Mouse (Mus musculus) hindbrain, embryonic 14.5 days (tissue): ENCODE results near the gene Bmf. TPM values are rescaled to one million over a fixed set of nuclear protein-coding genes. Genes with fewer than 3 reads are reported as not detected.

ENCODE experiments used
- ATAC-seq: fragments of 200-750 bp; cut with Nextera tagmentation; 2 replicates; pipeline ENCODE4 v1.8.0; 2017; ENCODE audit warnings: moderate number of reproducible peaks, mild to moderate bottlenecking, moderate TSS enrichment, moderate library complexity; ENCODE audit not compliant: low FRiP score
- DNase-seq: peaks from one replicate; pipeline ENCODE4 v3.0.0-alpha.2; 2015; ENCODE audit warnings: low spot score
- H3K27ac ChIP-seq: fragments of 300-500 bp; sonication (generic); 2 replicates; pipeline ENCODE4 v1.5.1; 2014; ENCODE audit warnings: mild to moderate bottlenecking, moderate library complexity
- H3K27me3 ChIP-seq: fragments of 300-500 bp; sonication (generic); 2 replicates; pipeline ENCODE4 v1.6.1; 2014; ENCODE audit warnings: mild to moderate bottlenecking, low read length, mixed read lengths; ENCODE audit not compliant: control insufficient read depth, insufficient read depth
- H3K36me3 ChIP-seq: fragments of 300-500 bp; sonication (generic); replicated peaks from 2 replicates; pipeline ENCODE4 v1.6.1; 2014; ENCODE audit not compliant: control insufficient read depth, insufficient read depth
- H3K4me1 ChIP-seq: fragments of 300-500 bp; sonication (generic); replicated peaks from 2 replicates; pipeline ENCODE4 v1.6.1; 2014; ENCODE audit warnings: antibody characterized with exemption, low read length, mixed read lengths; ENCODE audit not compliant: control insufficient read depth, insufficient read depth
- H3K4me2 ChIP-seq: fragments of 300-500 bp; sonication (generic); replicated peaks from 2 replicates; pipeline ENCODE4 v1.6.1; 2014; ENCODE audit warnings: mild to moderate bottlenecking, moderate library complexity
- H3K4me3 ChIP-seq: fragments of 300-500 bp; sonication (generic); replicated peaks from 2 replicates; pipeline ENCODE4 v1.5.1; 2014; ENCODE audit warnings: mild to moderate bottlenecking, low read length
- H3K9ac ChIP-seq: fragments of 300-500 bp; sonication (generic); 2 replicates; pipeline ENCODE4 v1.6.1; 2014
- H3K9me3 ChIP-seq: fragments of 300-500 bp; sonication (generic); 2 replicates; pipeline ENCODE4 v1.6.1; 2016; ENCODE audit warnings: low read length; ENCODE audit not compliant: control insufficient read depth
- WGBS: fragments of 180-500 bp; shearing (Covaris S2); extraction: QIAGEN DNeasy Blood & Tissue Kit; methylation state at CpG from one replicate; pipeline ENCODE4 v1.1.7; 2014; 5-methylcytosine and 5-hydroxymethylcytosine counted together
- polyA plus RNA-seq: library from polyadenylated mRNA; unstranded; fragments of >200 nt; fragmentation: Nextera tagmentation; extraction: Ambion mirVana; gene quantifications from 2 replicates; pipeline ENCODE4 v1.2.1, GENCODE M21; 2014

The Bmf gene
- 3.3 and 3.8 TPM in 2 replicates for polyA plus RNA-seq

- H3K36me3 ChIP-seq = no peaks in the 10 kb centered on the region
- H3K27me3 ChIP-seq = no peaks in the 10 kb centered on the region
- ATAC-seq (peak; percentile 94), DNase-seq (peak; percentile 97)
- no peaks in the 10 kb centered on the region for H3K9me3 ChIP-seq
- H3K4me2 ChIP-seq = peak within 1 kb of the TSS; percentile 74
- 0 out of 2 replicates have a peak within 1 kb of the TSS, but pooled peaks have one; percentile 7 for H3K27ac ChIP-seq
- under 1% methylated on average over 45 of the region's 45 CpGs for WGBS
- H3K4me3 ChIP-seq = peak within 1 kb of the TSS; percentile 67
- H3K4me1 ChIP-seq = peaks cover 39% of the 10 kb centered on the region
- H3K9ac ChIP-seq = peak within 1 kb of the TSS; percentile 69
These were observed at the start of gene Bmf for GRCm38 (mm10) chr2:118549507-118550473. Bmf (minus strand) TSS chr2:118549687.

- ATAC-seq = no peak
- no peak for DNase-seq
- H3K9ac ChIP-seq = no peak overlapping the region
- H3K36me3 ChIP-seq = no peaks in the 10 kb centered on the region
- peak overlapping the region; percentile 77 for H3K4me2 ChIP-seq
- 0 out of 2 replicates have a peak, but pooled peaks cover 3% of the 10 kb centered on the region for H3K4me1 ChIP-seq
- 55% methylated on average over 5 of the region's 5 CpGs for WGBS
- no peaks in the 10 kb centered on the region for H3K9me3 ChIP-seq
- no peak overlapping the region for H3K27ac ChIP-seq
- H3K4me3 ChIP-seq = peak overlapping the region; percentile 48
- H3K27me3 ChIP-seq = no peaks in the 10 kb centered on the region
These were observed 49.6 kb upstream of the Bmf start for GRCm38 (mm10) chr2:118599087-118599486.

GRCm38 (mm10) chr2:118597673-118598568 is 48.4 kb upstream of the Bmf start, which contains the start of gene Bub1b:
Bub1b (plus strand) TSS chr2:118598211.
- Histone ChIP-seq H3K4me2 (peak within 1 kb of the TSS; percentile 77), H3K9me3 (no peaks in the 10 kb centered on the region), H3K36me3 (no peaks in the 10 kb centered on the region), H3K27ac (no peak within 1 kb of the TSS), H3K4me3 (peak within 1 kb of the TSS; percentile 48), H3K4me1 (0 out of 2 replicates have a peak, but pooled peaks cover 3% of the 10 kb centered on the region), H3K27me3 (no peaks in the 10 kb centered on the region), H3K9ac (peak within 1 kb of the TSS; percentile 50)
- DNase-seq (peak; percentile 96), ATAC-seq (peak; percentile 98)
- WGBS = 6% methylated on average over 41 of the region's 41 CpGs

- Histone ChIP-seq H3K9me3 (no peaks in the 10 kb centered on the region), H3K4me2 (no peak overlapping the region), H3K4me1 (no peaks in the 10 kb centered on the region), H3K27ac (no peak overlapping the region), H3K9ac (no peak overlapping the region), H3K27me3 (no peaks in the 10 kb centered on the region), H3K4me3 (no peak overlapping the region), H3K36me3 (no peaks in the 10 kb centered on the region)
- DNase-seq (no peak), ATAC-seq (no peak)
- WGBS = 94% methylated on average over 4 of the region's 4 CpGs
These were observed 41.6 kb upstream of the Bmf start for GRCm38 (mm10) chr2:118591083-118591482.

- H3K9ac ChIP-seq = no peak overlapping the region
- H3K4me1 ChIP-seq = no peaks in the 10 kb centered on the region
- ATAC-seq (no peak), DNase-seq (no peak)
- H3K27ac ChIP-seq = no peak overlapping the region
- H3K4me2 ChIP-seq = no peak overlapping the region
- no peaks in the 10 kb centered on the region for H3K9me3 ChIP-seq
- WGBS = 59% methylated on average over 3 of the region's 3 CpGs
- H3K4me3 ChIP-seq = no peak overlapping the region
- no peaks in the 10 kb centered on the region for H3K27me3 ChIP-seq
- no peaks in the 10 kb centered on the region for H3K36me3 ChIP-seq
These were observed 38.2 kb upstream of the Bmf start for GRCm38 (mm10) chr2:118587686-118588085.

- Histone ChIP-seq H3K27me3 (no peaks in the 10 kb centered on the region), H3K36me3 (no peaks in the 10 kb centered on the region), H3K4me2 (no peak overlapping the region), H3K9me3 (no peaks in the 10 kb centered on the region), H3K27ac (no peak overlapping the region), H3K4me1 (no peaks in the 10 kb centered on the region), H3K4me3 (no peak overlapping the region), H3K9ac (no peak overlapping the region)
- DNase-seq = no peak
- WGBS = 73% methylated on average over 5 of the region's 5 CpGs
- ATAC-seq = no peak
These were observed 36.5 kb upstream of the Bmf start for GRCm38 (mm10) chr2:118586013-118586412.

GRCm38 (mm10) chr2:118573135-118573534 is 23.6 kb upstream of the Bmf start:
- H3K4me2 ChIP-seq = no peak overlapping the region
- H3K9me3 ChIP-seq = no peaks in the 10 kb centered on the region
- no peaks in the 10 kb centered on the region for H3K36me3 ChIP-seq
- DNase-seq = no peak
- H3K27ac ChIP-seq = no peak overlapping the region
- no peaks in the 10 kb centered on the region for H3K27me3 ChIP-seq
- no peak for ATAC-seq
- H3K4me3 ChIP-seq = no peak overlapping the region
- no peak overlapping the region for H3K9ac ChIP-seq
- H3K4me1 ChIP-seq = no peaks in the 10 kb centered on the region
- 88% methylated on average over 3 of the region's 3 CpGs for WGBS

- H3K36me3 ChIP-seq = no peaks in the 10 kb centered on the region
- no peaks in the 10 kb centered on the region for H3K4me1 ChIP-seq
- H3K4me2 ChIP-seq = no peak overlapping the region
- H3K9ac ChIP-seq = no peak overlapping the region
- ATAC-seq (no peak), DNase-seq (no peak)
- no peak overlapping the region for H3K27ac ChIP-seq
- WGBS = 55% methylated on average over 9 of the region's 9 CpGs
- H3K9me3 ChIP-seq = no peaks in the 10 kb centered on the region
- no peaks in the 10 kb centered on the region for H3K27me3 ChIP-seq
- no peak overlapping the region for H3K4me3 ChIP-seq
These were observed 22.8 kb upstream of the Bmf start for GRCm38 (mm10) chr2:118572183-118572836.
